Mouse (Mus musculus) cerebellum, adult 2 months (tissue): ENCODE measurements around the gene Tcp1.

Experiments
- CTCF ChIP-seq: fragments of 200-500 bp; IDR thresholded peaks from 2 replicates; pipeline ENCODE4 v1.5.1; 2011; ENCODE audit warnings: low read depth, mild to moderate bottlenecking, control low read depth, low read length, moderate library complexity, borderline replicate concordance; ENCODE audit not compliant: insufficient read depth
- POLR2A ChIP-seq: fragments of 200-500 bp; IDR thresholded peaks from 2 replicates; pipeline ENCODE4 v1.6.1; 2011; ENCODE audit warnings: low read length, control low read depth, borderline replicate concordance; ENCODE audit not compliant: insufficient read depth

DNA sequence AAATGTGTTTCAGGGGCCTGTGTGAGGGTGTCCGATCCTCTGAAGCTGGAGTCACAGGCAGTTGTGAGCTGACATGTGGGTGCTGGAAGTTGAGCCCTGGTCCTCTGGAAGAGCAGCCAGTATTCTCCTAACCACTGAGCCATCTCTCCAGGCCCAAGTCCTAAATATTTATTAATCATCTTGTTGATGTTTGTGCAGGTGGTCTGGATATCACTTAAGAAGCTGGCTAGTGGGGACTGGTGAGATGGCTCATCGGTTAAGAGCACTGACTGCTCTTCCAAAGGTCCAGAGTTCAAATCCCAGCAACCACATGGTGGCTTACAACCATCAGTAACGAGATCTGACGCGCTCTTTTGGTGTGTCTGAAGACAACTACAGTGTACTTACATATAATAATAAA lies 34.2 kb downstream of the Tcp1 start:
- TF ChIP-seq CTCF (no peak), POLR2A (no peak)
